Mouse (Mus musculus) c-Kit-positive CD71-positive TER-119-positive erythroid progenitor cells, embryonic 14.5 days (primary cell): Measurements from ENCODE around the gene Wasl.

Experiments used
- DNase-seq: peaks from one replicate; pipeline ENCODE4 v3.0.0-alpha.2; 2013; ENCODE audit warnings: low spot score

Gene Wasl

DNA sequence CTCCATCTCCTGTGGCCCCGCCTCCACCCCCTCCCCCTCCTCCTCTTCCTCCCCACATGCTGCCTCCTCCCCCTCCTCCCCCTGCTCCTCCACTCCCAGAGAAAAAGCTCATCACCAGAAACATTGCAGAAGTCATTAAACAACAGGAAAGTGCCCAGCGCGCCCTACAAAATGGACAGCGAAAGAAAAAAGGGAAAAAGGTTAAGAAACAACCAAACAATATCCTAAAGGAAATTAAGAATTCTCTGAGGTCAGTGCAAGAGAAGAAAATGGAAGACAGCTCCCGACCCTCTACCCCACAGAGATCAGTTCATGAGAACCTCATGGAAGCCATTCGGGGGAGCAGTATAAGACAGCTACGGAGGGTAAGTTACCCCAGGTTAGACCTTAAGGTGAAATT lies 60.5 kb downstream of the Wasl start:
- DNase-seq: no peak

DNA sequence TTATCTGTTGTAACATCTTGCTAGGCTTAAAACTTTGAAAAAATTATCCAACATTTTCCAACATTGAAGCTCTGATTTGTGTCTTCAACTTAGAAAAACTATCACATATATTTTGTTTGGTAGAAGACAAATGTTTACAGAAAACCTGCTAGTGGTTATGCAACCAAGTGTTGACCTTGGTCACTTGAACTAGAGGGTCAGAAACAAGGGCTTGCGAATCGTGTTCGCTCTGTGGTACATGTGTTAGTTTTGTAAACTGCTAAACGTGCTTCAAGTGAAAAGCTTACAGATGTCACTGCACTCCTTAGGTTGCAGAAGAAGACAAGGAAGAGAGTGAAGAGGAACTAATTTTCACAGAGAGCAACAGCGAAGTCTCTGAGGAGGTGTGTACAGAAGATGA lies 61.8 kb downstream of the Wasl start:
- DNase-seq: no peak

DNA sequence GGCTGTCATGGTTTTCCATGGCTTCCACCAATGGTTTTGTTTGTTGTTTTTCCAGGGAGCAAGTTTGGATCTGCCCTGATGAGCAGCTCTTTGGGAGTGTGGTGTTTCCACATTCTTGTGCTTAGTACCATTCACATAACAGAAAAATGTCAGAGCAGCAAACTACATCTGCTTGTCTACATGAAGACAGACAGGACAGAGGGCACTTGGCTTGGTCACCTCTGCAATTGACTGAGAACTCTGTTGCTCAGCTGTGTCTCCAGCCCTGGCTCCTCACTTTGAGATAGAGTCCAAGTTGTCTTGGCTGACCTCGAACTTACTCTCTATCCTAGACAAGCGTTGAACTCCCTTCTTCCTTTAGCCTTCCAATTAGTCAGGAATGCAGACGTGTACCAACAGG lies 62.5 kb downstream of the Wasl start:
- no peak for DNase-seq

DNA sequence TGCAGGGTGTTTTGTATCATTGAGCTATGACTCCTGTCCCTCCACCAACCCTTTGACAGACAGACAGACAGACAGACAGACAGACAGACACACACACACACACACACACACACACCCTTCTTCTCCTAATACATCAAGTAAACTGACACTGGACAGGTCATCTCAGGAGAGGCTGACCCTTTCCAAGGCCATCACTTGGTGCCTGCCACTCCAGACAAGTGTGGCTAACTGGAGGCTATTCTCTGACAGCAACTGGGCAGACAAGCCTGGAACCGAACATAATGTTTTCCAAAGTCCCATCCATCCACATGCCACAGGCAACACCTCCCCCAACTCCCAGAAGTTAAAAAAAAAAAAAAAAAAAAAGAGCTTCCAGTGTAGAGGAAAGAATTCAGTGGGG lies 63.1 kb downstream of the Wasl start:
- DNase-seq: no peak

DNA sequence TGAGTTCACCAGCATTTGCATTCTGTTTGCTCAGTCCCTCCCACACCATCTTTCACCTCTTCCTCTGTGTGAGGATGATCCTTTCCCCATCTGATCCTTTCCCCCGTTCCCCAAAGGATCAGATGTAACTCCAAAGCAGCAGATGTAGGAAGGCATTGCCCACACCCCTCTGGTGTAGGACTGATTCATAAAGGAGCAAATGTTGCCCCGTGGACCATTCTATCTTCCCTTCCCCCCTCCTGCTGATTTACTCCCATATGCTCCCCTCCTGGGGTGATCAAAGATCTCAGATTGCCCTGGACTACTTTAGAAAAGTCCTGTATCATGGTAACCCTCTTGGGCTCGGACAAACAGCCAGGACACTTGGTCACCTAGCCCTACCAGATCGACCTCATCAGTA lies 64.1 kb downstream of the Wasl start:
- DNase-seq: no peak

DNA sequence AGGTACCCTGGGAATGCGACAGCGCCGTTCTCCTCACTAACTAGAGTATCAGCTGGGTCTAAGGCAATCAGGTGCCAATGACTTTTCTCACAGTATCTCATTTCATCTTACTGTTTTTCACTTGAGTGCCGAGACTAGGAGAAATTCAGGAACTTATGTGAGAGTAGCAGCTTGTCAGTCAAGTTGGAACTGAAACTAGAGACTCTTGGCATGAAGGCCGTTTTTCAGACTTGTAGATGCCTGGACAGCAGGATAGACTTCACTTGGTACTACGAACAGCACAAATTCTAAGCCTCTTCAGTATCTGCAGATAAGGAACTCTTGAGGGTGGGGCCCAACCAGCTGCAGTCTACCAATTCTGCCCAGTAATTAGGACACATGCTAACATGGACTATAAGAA lies 64.7 kb downstream of the Wasl start:
- no peak for DNase-seq

DNA sequence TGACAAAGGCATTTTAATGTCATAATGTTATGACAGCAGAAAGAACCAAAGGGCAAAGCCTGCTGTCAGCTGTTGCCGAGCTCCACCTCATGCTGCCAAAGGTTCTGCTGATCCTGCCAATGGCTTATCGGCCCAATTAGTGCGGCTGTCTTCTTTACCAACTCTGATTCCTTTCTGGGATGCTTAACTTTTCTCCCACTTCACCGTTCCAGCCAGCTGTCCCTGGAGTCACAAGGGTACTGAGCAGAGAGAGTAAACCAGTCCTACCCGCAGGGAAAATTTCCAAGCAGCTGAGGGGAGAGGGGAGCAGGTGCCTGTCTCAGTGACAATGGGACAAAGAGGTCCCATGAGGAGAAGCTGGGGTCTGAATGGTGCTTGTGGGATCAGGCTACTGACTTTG lies 65.2 kb downstream of the Wasl start:
- DNase-seq: no peak

DNA sequence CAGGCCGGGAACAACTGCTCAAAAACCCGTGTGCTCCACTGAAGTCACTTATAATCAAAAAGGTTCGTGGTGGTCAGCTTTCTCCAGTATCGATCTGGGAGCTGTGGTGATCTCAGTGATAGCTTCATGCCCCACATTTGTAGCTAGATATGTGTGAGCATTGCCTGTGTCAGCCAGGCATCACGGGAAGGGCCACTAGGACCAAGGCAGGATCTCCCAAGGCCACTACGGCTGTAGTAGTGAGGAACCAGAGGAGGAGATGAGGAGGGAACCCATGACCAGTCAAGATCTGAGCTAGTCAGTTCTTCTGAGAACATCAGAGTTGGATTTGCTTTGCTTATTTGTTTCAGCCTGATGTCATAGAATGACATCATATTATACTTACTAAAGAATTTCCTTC lies 65.6 kb downstream of the Wasl start:
- no peak for DNase-seq

DNA sequence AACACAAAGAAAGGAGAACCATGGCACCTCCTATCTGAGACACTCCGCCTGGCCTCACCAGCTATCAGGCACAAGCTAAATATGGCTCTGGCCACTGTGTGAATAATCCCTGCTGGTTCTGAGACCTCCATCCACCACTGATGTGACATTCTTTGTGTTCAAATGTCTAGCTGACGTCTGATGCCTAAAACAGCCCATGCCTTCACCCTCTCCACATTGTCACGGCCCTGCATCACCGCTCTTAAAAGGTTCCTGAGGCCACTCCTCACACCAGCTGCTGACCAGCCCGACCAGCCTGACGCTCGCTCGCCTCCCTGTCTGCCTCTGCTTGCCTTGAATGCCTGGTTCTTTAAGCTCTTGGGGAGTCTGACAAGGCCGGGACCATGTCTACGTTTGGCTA lies 67.3 kb downstream of the Wasl start, which contains the start of gene Lmod2:
Gene Lmod2 (plus strand): TSS at position 263 of the 400 bp plus-strand sequence.
- DNase-seq: no peak

DNA sequence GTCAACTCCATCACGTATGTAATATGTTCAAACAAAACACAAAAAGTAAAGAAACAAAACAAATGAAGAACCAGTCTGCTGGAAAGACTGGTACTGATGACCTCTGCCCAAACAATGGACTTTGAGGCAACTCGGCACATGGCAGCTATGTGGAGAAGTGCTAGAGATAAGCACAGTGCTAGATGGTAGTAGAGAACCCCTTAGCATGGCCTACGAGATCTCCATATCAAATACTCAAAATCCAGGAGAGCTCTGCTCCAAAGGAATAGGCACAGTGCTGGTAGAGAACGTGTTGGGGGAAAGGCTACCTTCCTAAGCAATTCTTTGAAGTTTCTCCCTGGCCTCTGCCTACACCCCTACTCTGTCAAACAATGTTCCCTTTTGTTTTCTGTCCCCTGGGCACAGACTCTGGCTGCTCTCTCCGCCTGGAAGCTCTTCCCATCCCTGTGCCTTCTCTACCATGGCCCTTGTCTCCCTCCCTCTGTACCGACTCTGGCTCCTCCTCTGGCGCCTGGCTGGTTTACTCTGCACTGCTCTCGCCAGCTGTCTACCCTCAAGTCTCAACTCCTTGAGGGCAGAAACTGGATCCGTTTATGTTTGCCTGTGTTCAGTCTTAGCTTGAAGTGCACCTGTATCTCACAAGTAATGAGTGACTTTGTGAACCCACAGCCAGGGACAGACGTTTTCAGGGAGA lies 73.1 kb downstream of the Wasl start:
- DNase-seq: no peak

DNA sequence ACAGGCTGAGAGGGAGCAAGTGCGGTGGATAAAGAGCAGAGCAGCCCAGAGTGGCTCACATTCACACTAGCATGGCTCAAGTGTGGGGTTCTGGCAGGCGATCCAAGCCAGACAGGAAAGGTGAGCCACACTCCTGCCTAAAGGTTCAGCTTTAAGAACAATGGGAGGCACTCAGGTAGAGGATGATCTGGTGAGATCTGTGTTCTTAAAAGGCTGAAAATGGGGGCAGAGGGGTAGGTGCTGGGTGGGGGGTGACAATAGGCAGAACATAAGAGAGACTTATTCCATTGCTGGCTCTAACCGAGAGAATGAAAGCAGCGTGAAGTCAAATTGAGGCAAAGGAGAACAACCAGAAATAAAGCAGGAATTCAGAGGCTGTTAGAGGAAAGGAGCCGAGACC lies 74.5 kb downstream of the Wasl start:
- DNase-seq: no peak

DNA sequence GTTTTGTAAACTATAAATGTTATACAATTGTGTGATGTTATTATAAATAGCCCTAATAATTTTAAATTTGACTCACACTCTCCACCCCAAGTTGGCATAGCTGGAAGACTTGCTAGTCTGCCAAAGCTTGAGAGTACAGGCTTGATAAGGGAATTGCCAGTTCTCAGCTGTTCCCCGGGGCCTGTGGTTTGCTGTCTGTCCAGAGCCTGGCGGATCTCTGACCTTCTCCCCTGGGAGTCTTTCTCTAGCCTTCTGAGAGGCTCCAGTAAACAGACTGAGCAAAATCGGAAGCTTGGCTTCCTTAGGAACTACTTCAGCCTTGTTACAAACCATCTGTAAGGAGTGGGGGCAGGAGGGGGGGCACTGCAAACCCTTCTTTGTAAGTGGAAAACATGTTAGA lies 77.9 kb downstream of the Wasl start:
- DNase-seq: no peak

DNA sequence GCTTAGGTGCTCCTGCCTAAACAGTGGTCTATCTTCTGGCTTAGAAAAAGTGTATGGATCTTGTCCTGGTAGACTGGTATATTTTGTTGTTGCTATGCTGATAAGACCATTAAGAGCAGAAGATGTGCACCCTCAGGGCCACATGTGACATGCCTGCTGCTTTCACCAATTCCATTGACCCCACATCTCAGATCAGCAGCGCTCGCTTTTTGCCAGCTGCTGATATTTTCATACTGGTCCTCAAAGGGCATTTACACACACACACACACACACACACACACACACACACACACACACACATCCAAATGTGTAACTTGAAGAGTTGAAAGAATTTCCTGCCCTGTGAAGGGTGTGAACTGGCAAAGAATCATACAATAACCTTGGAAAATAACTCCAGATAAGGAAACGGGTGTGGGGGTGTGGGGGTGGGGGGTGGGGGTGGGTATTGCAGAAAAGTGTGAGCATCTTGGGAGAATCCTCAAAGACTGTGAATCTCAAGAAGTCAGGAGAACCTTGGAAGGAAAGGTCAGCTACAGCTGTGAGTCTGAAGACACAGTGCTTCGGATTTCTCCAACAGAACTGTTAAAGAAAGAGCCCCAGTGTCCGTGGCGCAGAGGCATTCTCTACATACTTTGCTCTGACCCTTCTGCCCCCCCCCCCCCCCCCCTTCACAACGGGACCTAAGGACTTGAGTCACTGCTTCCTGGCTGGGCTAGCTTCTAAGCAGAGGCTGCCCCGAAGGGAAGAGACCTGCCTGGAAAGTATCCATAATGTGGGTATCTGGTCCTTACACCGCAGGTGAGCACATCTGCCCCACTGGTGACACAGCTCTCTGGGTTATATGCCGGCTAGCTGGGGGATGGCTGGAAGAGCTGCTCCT lies 79.1 kb downstream of the Wasl start:
- DNase-seq: no peak

DNA sequence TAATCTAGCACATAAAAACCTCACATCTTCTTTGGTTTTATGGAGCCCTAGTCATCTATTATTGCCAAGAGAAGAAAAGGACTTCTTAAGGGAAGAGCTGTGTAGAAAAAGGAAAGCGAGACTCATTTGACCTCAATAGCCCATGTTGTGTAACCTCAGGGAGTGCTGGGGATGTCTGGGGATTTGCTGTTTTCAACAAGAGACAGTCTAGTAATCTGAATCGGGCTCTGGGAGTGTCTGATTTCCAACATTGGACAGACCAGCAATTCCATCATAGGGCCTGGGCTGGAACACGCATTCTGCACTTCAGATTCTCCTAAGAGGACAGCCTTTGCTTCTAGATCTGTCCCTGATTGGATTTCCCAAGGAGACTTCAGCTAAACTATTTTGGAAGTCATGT lies 81.4 kb downstream of the Wasl start:
- no peak for DNase-seq

DNA sequence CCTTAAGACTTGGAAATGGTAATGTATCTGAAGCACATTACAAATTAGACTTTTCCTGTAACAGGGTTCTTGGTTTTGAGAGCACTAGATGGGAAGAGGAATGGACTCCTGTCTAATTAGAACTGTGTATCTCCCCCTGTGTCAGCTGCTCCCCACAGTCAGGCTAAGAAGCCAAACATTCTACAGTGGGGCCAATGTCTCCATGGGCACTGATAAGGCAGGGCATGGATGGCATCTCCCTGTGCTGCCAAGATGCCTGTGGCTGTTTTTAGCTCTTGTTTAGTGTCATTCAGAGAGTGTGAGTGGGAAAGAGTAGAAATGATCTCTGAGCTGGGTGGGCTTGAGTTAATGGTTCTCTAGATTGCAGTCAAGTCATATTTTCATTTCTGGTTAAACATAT lies 91.5 kb downstream of the Wasl start:
- DNase-seq: no peak

DNA sequence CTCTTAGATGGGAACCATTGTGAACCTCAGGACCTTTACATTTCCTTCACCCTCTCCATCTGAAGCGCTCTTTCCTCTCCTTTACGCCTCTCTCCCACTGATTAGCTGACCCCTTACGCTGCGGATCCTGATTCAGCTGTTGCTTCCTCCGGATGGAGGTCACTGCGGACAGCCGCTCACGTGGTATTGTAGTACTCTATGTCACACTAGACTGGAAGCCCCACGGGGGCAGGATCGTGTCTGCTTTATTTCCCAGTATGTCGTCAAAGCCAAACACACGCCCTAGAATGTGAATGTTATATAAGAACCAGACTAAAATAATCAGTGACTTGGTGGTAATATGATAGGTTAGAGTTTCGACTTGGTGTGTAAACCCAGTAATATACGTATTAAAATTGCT lies 92.4 kb downstream of the Wasl start:
- no peak for DNase-seq

DNA sequence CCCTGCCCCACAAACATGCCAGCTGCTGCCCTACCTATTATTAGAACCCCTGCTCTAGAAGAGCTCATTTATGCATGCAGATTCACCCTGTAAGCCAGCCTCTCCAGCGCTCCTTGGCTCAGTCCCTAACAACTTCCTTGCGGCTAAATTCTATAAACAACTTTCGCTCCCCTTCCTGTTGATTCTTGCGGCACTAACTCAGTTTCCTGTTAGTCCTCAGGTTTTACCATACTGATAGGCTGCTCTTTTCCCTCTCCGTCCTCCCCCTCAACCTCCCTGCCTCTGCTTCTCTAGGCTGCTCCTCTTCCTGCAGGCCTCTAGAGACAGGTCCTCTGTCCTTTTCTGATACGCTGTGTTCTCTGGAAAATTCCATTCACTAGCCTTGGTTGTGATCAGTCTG lies 93.7 kb downstream of the Wasl start:
- no peak for DNase-seq

DNA sequence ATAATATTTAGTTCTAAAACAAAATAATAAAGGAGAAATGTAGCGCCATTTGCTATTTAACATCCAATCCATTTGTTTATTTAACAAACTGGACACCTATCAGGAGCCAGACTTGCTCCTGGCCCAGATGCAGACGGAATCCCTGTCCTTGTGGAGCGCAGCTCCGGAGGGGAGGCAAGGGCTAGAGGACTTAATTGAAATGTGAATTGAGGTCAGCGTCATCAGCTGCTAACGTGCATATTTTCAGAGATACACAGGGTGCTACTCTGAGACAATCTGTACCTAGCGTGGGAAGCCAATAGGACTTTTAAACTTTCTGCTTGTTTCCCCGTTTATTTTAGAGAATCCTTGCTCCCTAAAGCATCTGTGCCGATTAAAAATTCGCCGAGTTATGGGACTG lies 94.5 kb downstream of the Wasl start:
- no peak for DNase-seq

DNA sequence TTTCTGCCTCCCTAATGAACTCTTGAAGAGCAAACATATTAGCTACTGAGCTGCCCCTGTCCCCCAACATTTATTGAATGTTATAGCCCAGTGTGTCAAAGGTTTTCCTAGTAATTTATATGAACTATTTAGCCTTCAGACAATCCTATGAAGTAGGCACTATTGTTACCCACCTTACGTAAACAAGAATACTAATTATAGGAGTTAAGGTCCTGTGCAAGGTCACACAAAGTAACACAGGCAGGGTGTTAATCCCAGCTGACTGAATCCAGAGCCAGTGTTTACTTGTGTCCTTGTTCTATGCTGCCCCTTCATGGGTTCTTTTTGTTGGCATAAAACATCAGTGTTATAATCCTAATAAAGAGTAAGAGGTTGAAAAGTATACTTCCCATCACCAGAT lies 95.1 kb downstream of the Wasl start:
- DNase-seq: no peak

DNA sequence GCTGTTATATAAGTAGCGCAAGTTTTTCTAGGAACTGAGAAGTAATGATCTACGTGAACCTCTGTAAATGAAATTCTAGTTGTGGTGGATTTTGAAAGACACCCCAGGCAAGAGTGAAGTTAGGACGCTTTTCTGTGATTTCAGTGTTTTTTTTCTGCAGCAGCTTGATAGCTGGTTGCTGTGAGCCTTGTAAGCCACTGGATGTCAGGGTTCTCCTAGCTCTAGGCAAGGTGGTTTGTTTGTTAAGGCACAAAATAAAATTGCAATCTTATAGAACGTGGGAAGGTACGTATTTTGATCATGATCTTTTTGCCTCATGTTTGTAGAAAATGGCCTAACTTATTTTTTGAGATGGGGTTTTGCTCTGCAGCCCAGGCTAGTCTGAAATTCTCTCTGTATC lies 95.8 kb downstream of the Wasl start:
- no peak for DNase-seq

DNA sequence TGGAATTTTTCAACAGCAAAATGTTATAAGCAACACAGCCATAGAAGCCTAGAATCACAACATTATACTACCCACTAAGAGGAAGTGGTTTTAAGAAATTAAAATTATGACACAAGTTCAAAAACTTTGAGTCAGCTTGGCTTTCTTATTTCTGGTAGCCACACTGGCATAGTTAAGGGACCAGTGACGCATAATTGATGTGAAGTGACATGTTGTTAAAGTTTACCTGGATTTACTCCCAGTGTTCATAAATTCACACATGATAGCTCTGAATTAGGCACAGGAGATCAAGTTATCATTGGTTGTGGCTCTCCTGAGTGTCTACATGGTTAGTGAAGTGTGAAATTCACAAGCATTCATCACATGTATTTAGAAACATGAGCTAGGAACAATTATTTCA lies 99.9 kb downstream of the Wasl start:
- no peak for DNase-seq

DNA sequence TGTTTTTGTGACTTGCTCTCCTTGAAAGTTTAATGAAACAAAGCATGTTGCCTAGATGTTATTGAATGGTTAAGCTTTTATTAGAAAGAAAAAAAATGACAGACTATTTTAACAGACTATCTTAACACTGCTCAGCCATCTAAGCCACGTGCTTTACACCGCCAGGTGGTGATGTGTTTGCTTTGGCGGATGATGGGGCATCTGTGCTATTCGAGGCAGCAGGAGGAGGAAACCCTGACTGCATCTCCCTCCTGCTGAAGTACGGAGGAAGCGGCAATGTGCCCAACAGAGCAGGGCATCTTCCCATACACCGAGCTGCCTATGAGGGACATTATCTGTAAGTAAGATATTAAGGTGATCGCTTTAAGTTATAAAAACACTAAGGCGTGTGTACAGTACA lies 100.7 kb downstream of the Wasl start:
- DNase-seq: no peak
